Mouse (Mus musculus) liver, embryonic 12.5 days (tissue): ENCODE results near the gene Olfr1115. TPM values are rescaled to one million over a fixed set of nuclear protein-coding genes. Genes with fewer than 3 reads are reported as not detected.
"Not testable (repeated sequence)": the region's sequence is repeated elsewhere in the genome, so short reads cannot be mapped to it uniquely, and the experiment has no call there.

ENCODE experiments used
- ATAC-seq: fragments of 200-750 bp; cut with Nextera tagmentation; 2 replicates; pipeline ENCODE4 v1.8.0; 2017; ENCODE audit warnings: moderate number of reproducible peaks, mild to moderate bottlenecking, moderate library complexity
- H3K27ac ChIP-seq: fragments of 300-500 bp; sonication (generic); 2 replicates; pipeline ENCODE4 v1.5.1; 2016; ENCODE audit warnings: mild to moderate bottlenecking
- H3K27me3 ChIP-seq: fragments of 300-500 bp; sonication (generic); replicated peaks from 2 replicates; pipeline ENCODE4 v1.6.1; 2016; ENCODE audit warnings: mild to moderate bottlenecking, moderate library complexity
- H3K36me3 ChIP-seq: fragments of 300-500 bp; sonication (generic); 2 replicates; pipeline ENCODE4 v1.6.1; 2016; ENCODE audit warnings: mild to moderate bottlenecking, moderate library complexity
- H3K4me1 ChIP-seq: fragments of 300-500 bp; sonication (generic); 2 replicates; pipeline ENCODE4 v1.6.1; 2016
- H3K4me2 ChIP-seq: fragments of 300-500 bp; sonication (generic); 2 replicates; pipeline ENCODE4 v1.6.1; 2016; ENCODE audit warnings: mild to moderate bottlenecking, moderate library complexity
- H3K4me3 ChIP-seq: fragments of 300-500 bp; sonication (generic); 2 replicates; pipeline ENCODE4 v1.5.1; 2016; ENCODE audit warnings: mild to moderate bottlenecking, moderate library complexity
- H3K9ac ChIP-seq: fragments of 300-500 bp; sonication (generic); 2 replicates; pipeline ENCODE4 v1.6.1; 2016; ENCODE audit warnings: mild to moderate bottlenecking, moderate library complexity
- H3K9me3 ChIP-seq: fragments of 300-500 bp; sonication (generic); replicated peaks from 2 replicates; pipeline ENCODE4 v1.6.1; 2016; ENCODE audit warnings: mild to moderate bottlenecking, moderate library complexity
- WGBS: fragments of 180-500 bp; shearing (Covaris S2); methylation state at CpG from one replicate; pipeline ENCODE4 v1.1.7; 2016; ENCODE audit not compliant: insufficient replicate concordance; 5-methylcytosine and 5-hydroxymethylcytosine counted together
- microRNA-seq: library from miRNA; unstranded; fragments of <30 nt; microRNA quantifications from one replicate; pipeline ENCODE4, GENCODE M21; 2017
- polyA plus RNA-seq: library from polyadenylated mRNA; unstranded; fragments of >200 nt; fragmentation: Nextera tagmentation; extraction: Ambion mirVana; gene quantifications from 2 replicates; pipeline ENCODE4 v1.2.1, GENCODE M21; 2016

Olfr1115 gene
- not detected in 2 replicates for polyA plus RNA-seq

GRCm38 (mm10) chr2:87247713-87248112 lies at the start of gene Olfr1115:
Olfr1115 (plus strand) TSS chr2:87248013.
- Histone ChIP-seq H3K27me3 (no peaks in the 10 kb centered on the region), H3K36me3 (no peaks in the 10 kb centered on the region), H3K4me2 (no peak within 1 kb of the TSS), H3K9me3 (no peaks in the 10 kb centered on the region), H3K27ac (no peak within 1 kb of the TSS), H3K9ac (no peak within 1 kb of the TSS), H3K4me3 (no peak within 1 kb of the TSS), H3K4me1 (no peaks in the 10 kb centered on the region)
- 59% methylated on average over 2 of the region's 2 CpGs for WGBS
- no peak for ATAC-seq

- WGBS = 63% methylated on average over 2 of the region's 2 CpGs
- Histone ChIP-seq H3K4me3 (no peak within 1 kb of the TSS), H3K36me3 (no peaks in the 10 kb centered on the region), H3K4me1 (no peaks in the 10 kb centered on the region), H3K27me3 (no peaks in the 10 kb centered on the region), H3K9ac (no peak within 1 kb of the TSS), H3K4me2 (no peak within 1 kb of the TSS), H3K27ac (no peak within 1 kb of the TSS), H3K9me3 (no peaks in the 10 kb centered on the region)
- no peak for ATAC-seq
These were observed 39.1 kb upstream of the Olfr1115 start, which contains the start of gene Olfr1113 for GRCm38 (mm10) chr2:87208670-87209069. Olfr1113 (plus strand) TSS chr2:87208970.

GRCm38 (mm10) chr2:87267234-87267633 lies 19.4 kb downstream of the Olfr1115 start, which contains the start of gene Olfr1116:
Olfr1116 (plus strand) TSS chr2:87267534.
- H3K27ac ChIP-seq = no peak within 1 kb of the TSS
- no peaks in the 10 kb centered on the region for H3K9me3 ChIP-seq
- H3K27me3 ChIP-seq = no peaks in the 10 kb centered on the region
- no peak for ATAC-seq
- H3K4me3 ChIP-seq = no peak within 1 kb of the TSS
- WGBS = 61% methylated on average over 1 of the region's 1 CpGs
- H3K4me1 ChIP-seq = no peaks in the 10 kb centered on the region
- no peaks in the 10 kb centered on the region for H3K36me3 ChIP-seq
- no peak within 1 kb of the TSS for H3K9ac ChIP-seq
- no peak within 1 kb of the TSS for H3K4me2 ChIP-seq

- not testable (repeated sequence) for H3K4me3 ChIP-seq, H3K4me1 ChIP-seq, ATAC-seq, H3K9ac ChIP-seq, H3K36me3 ChIP-seq, H3K4me2 ChIP-seq, H3K9me3 ChIP-seq, H3K27ac ChIP-seq, H3K27me3 ChIP-seq
These were observed 46.2 kb downstream of the Olfr1115 start for GRCm38 (mm10) chr2:87293977-87294376.

Small RNA genes within 50 kb of the gene (microRNA-seq; reads per million reads assigned to microRNA genes)
- gene Gm27438 = not detected

Other genes with a start within 250 kb of the Olfr1115 start
- not detected in 2 replicates for gene Olfr1102, start 249.6 kb upstream of the Olfr1115 start, polyA plus RNA-seq
- not detected in 2 replicates for gene Olfr1104, start 220.9 kb upstream of the Olfr1115 start, polyA plus RNA-seq
- gene Olfr1105, start 211.5 kb upstream of the Olfr1115 start, polyA plus RNA-seq = not detected in 2 replicates
- gene Olfr1106, start 195.7 kb upstream of the Olfr1115 start, polyA plus RNA-seq = not detected in 2 replicates
- gene Olfr1107, start 172.2 kb upstream of the Olfr1115 start, polyA plus RNA-seq = not detected in 2 replicates
- not detected in 2 replicates for gene Olfr1109, start 152.0 kb upstream of the Olfr1115 start, polyA plus RNA-seq
- gene Olfr259, start 133.4 kb upstream of the Olfr1115 start, polyA plus RNA-seq = not detected in 2 replicates
- gene Olfr1110, start 107.7 kb upstream of the Olfr1115 start, polyA plus RNA-seq = not detected in 2 replicates
- not detected in 2 replicates for gene Olfr1111, start 95.4 kb upstream of the Olfr1115 start, polyA plus RNA-seq
- not detected in 2 replicates for gene Olfr1112, start 60.2 kb upstream of the Olfr1115 start, polyA plus RNA-seq
- not detected in 2 replicates for gene Olfr1113, start 39.0 kb upstream of the Olfr1115 start, polyA plus RNA-seq
- not detected in 2 replicates for gene Olfr1116, start 19.5 kb downstream of the Olfr1115 start, polyA plus RNA-seq
- gene Olfr1118, start 59.6 kb downstream of the Olfr1115 start, polyA plus RNA-seq = not detected in 2 replicates
- not detected in 2 replicates for gene Olfr1120, start 106.8 kb downstream of the Olfr1115 start, polyA plus RNA-seq
- not detected in 2 replicates for gene Olfr1121, start 121.9 kb downstream of the Olfr1115 start, polyA plus RNA-seq
- not detected in 2 replicates for gene Olfr1122, start 137.8 kb downstream of the Olfr1115 start, polyA plus RNA-seq
- gene Olfr1123, start 168.6 kb downstream of the Olfr1115 start, polyA plus RNA-seq = not detected in 2 replicates
- 0.05 TPM in 1 of 2 replicates, not detected in the other for gene Olfr1124, start 182.3 kb downstream of the Olfr1115 start, polyA plus RNA-seq
- not detected in 2 replicates for gene Olfr1126, start 205.9 kb downstream of the Olfr1115 start, polyA plus RNA-seq
- not detected in 2 replicates for gene Pramel7, start 249.1 kb downstream of the Olfr1115 start, polyA plus RNA-seq